8 mouse cellular contexts compared by ENCODE assay signal in the genomic region with DNA sequence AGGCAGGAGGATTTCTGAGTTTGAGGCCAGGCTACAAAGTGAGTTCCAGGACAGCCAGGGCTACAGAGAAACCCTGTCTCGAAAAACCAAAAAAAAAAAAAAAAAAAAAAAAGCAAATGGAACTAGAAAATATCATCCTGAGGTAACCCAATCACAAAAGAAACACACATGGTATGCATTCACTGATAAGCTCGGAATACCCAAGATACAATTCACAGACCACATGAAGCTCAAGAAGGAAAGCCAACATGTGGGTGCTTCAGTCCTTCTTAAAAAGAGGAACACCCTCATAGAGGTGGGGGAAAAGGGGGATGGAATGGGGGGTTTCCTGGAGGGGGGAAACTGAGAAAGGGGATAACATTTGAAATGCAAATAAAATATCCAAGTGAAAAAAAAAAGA. TPM values are rescaled to one million over a fixed set of nuclear protein-coding genes. Genes with fewer than 3 reads are reported as not detected.
DNase-seq lines count a peak whose midpoint lies in the region; ATAC-seq and TF ChIP-seq lines count a peak whose summit lies in the region.
"Not testable (repeated sequence)": the region's sequence is repeated elsewhere in the genome, so short reads cannot be mapped to it uniquely, and the experiment has no call there.

No protein-coding gene starts in this region.

- H3K9ac ChIP-seq in liver, embryonic 11.5 days (ENCODE audit: low read depth, low read length); liver, embryonic 13.5 days; liver, embryonic 15.5 days; liver, postnatal 0 days (replicated peaks): not testable (repeated sequence)

- 0 out of 2 replicates have a peak overlapping the region, but pooled peaks have one; percentile 14 for H3K4me2 ChIP-seq in liver, embryonic 11.5 days
- peak overlapping the region; percentile 40 for H3K4me2 ChIP-seq in liver, embryonic 13.5 days
- H3K4me2 ChIP-seq in liver, embryonic 15.5 days: peak overlapping the region; percentile 44
- H3K4me2 ChIP-seq in liver, postnatal 0 days (ENCODE audit: low read depth, low read length): not testable (repeated sequence)

- H3K4me1 ChIP-seq in liver, embryonic 11.5 days (replicated peaks; ENCODE audit: control insufficient read depth, insufficient read depth, low read length): peaks cover 37% of the 10 kb centered on the region
- peaks cover 87% of the 10 kb centered on the region for H3K4me1 ChIP-seq in liver, embryonic 13.5 days (replicated peaks)
- peaks cover 74% of the 10 kb centered on the region for H3K4me1 ChIP-seq in liver, embryonic 15.5 days (replicated peaks)
- H3K4me1 ChIP-seq in liver, postnatal 0 days (ENCODE audit: insufficient read depth): peaks cover 24% of the 10 kb centered on the region

- H3K27ac ChIP-seq in liver, embryonic 11.5 days (ENCODE audit: low read depth, low read length): not testable (repeated sequence)
- H3K27ac ChIP-seq in liver, embryonic 13.5 days: peak overlapping the region; percentile 72
- peak overlapping the region; percentile 61; the same call in 1 of the 2 replicates for H3K27ac ChIP-seq in liver, embryonic 15.5 days (replicated peaks)
- H3K27ac ChIP-seq in liver, postnatal 0 days (ENCODE audit: low read depth): peak overlapping the region; percentile 22; the same call in 1 of the 2 replicates

- DNase-seq in A20 (ENCODE audit: low read depth, low spot score): peak; percentile 66
- DNase-seq in MEL-GATA-1-ER (ENCODE audit: extremely low read depth, low read depth): peak; percentile 84
- peak; percentile 68 for DNase-seq in c-Kit-positive CD71-positive TER-119-positive erythroid progenitor cells, embryonic 14.5 days (ENCODE audit: low spot score)
- DNase-seq in liver, embryonic 11.5 days (ENCODE audit: low spot score); liver, postnatal 0 days: not testable (repeated sequence)
- DNase-seq in liver, embryonic 13.5 days: peak; percentile 28

- TF ChIP-seq CTCF in liver, postnatal 0 days (IDR thresholded peaks at IDR 0.05; ENCODE audit: low read depth): not testable (repeated sequence)

- H3K4me3 ChIP-seq in liver, embryonic 11.5 days (ENCODE audit: low read depth, low read length); liver, embryonic 13.5 days (replicated peaks); liver, embryonic 15.5 days (replicated peaks); liver, postnatal 0 days (ENCODE audit: low read depth, low read length): not testable (repeated sequence)

- ATAC-seq in liver, embryonic 11.5 days (replicated peaks; ENCODE audit: low FRiP score): peak; percentile 61
- peak; percentile 69 for ATAC-seq in liver, embryonic 13.5 days (ENCODE audit: low read depth)
- peak; percentile 32; the same call in 1 of the 2 replicates for ATAC-seq in liver, embryonic 15.5 days (ENCODE audit: insufficient read depth)
- ATAC-seq in liver, postnatal 0 days: not testable (repeated sequence)
- ATAC-seq in megakaryocyte-erythroid progenitor cell, adult 5-6 weeks (replicated peaks; ENCODE audit: low FRiP score, low TSS enrichment, poor library complexity, severe bottlenecking): peak; percentile 49; the same call in 1 of the 2 replicates

- peak; percentile 62 for TF ChIP-seq EP300 in liver, postnatal 0 days (IDR thresholded peaks at IDR 0.05; ENCODE audit: low read depth)

- H3K27me3 ChIP-seq in liver, embryonic 11.5 days (replicated peaks; ENCODE audit: control insufficient read depth, insufficient read depth, low read length); liver, embryonic 13.5 days; liver, embryonic 15.5 days; liver, postnatal 0 days (ENCODE audit: insufficient read depth, low read length): not testable (repeated sequence)

- 38% methylated on average over 2 of the region's 2 CpGs for WGBS in liver, embryonic 11.5 days
- WGBS in liver, embryonic 13.5 days (ENCODE audit: insufficient replicate concordance): 13% methylated on average over 2 of the region's 2 CpGs
- WGBS in liver, embryonic 15.5 days (ENCODE audit: insufficient replicate concordance): 29% methylated on average over 2 of the region's 2 CpGs
- WGBS in liver, postnatal 0 days (ENCODE audit: insufficient replicate concordance): 38% methylated on average over 2 of the region's 2 CpGs

- H3K36me3 ChIP-seq in liver, embryonic 11.5 days (ENCODE audit: control insufficient read depth, insufficient read depth, low read length): not testable (repeated sequence)
- H3K36me3 ChIP-seq in liver, embryonic 13.5 days: peaks cover 38% of the 10 kb centered on the region
- peaks cover 27% of the 10 kb centered on the region for H3K36me3 ChIP-seq in liver, embryonic 15.5 days (replicated peaks)
- H3K36me3 ChIP-seq in liver, postnatal 0 days (replicated peaks; ENCODE audit: insufficient read depth, low read length): peaks cover 11% of the 10 kb centered on the region

- H3K9me3 ChIP-seq in liver, embryonic 11.5 days (ENCODE audit: control insufficient read depth, low read length); liver, embryonic 13.5 days (replicated peaks); liver, embryonic 15.5 days (replicated peaks); liver, postnatal 0 days (ENCODE audit: low read length): not testable (repeated sequence)

RNA-seq across cellular contexts. Expression of gene Cdc27, which starts 7.1 kb away (rescaled TPM):
- polyA plus RNA-seq in liver, embryonic 11.5 days (2014; fragmentation: Nextera tagmentation; extraction: Ambion mirVana): 41.6 and 45.9 TPM in 2 replicates
- 22.9 and 29.4 TPM in 2 replicates for polyA plus RNA-seq in liver, embryonic 13.5 days (2015; fragmentation: Nextera tagmentation; extraction: Ambion mirVana)
- 19.4 and 20.2 TPM in 2 replicates for polyA plus RNA-seq in liver, embryonic 15.5 days (2015; fragmentation: Nextera tagmentation; extraction: Ambion mirVana)
- polyA plus RNA-seq in liver, postnatal 0 days (2015; fragmentation: Nextera tagmentation; extraction: Ambion mirVana): 12.3 and 13.8 TPM in 2 replicates
- 48.1 and 55.5 TPM in 2 replicates for total RNA-seq in megakaryocyte-erythroid progenitor cell, adult 5-6 weeks (2014; fragmentation: Nextera tagmentation)
- total RNA-seq in megakaryocyte-erythroid progenitor cell, adult 5-6 weeks (2017): 60.2 and 67.4 TPM in 2 replicates

RNA-seq across cellular contexts. Expression of gene Myl4, which starts 7.1 kb away (rescaled TPM):
- polyA plus RNA-seq in liver, embryonic 11.5 days (2014; fragmentation: Nextera tagmentation; extraction: Ambion mirVana): 11.9 and 30.4 TPM in 2 replicates
- polyA plus RNA-seq in liver, embryonic 13.5 days (2015; fragmentation: Nextera tagmentation; extraction: Ambion mirVana): 4.6 and 4.9 TPM in 2 replicates
- 8.2 and 14.6 TPM in 2 replicates for polyA plus RNA-seq in liver, embryonic 15.5 days (2015; fragmentation: Nextera tagmentation; extraction: Ambion mirVana)
- polyA plus RNA-seq in liver, postnatal 0 days (2015; fragmentation: Nextera tagmentation; extraction: Ambion mirVana): 8.1 and 8.3 TPM in 2 replicates
- 1.4 and 2.5 TPM in 2 replicates for total RNA-seq in megakaryocyte-erythroid progenitor cell, adult 5-6 weeks (2014; fragmentation: Nextera tagmentation)
- not detected in 2 replicates for total RNA-seq in megakaryocyte-erythroid progenitor cell, adult 5-6 weeks (2017)
